Comparison of ENCODE assay signal across 10 mouse cellular contexts in genomic region chr11:83445001-83445400, GRCm38 (mm10). TPM values are rescaled to one million over a fixed set of nuclear protein-coding genes. Genes with fewer than 3 reads are reported as not detected.
A peak's percentile ranks its signal among the peaks of the same experiment; 100 is the strongest.
DNase-seq lines count a peak whose midpoint lies in the region; ATAC-seq and TF ChIP-seq lines count a peak whose summit lies in the region.
"Had no signal": no experiment of that assay in that cellular context is flagged by ENCODE, and none has a peak within 500 bp of the region (broad histone marks: within the 10 kb centered on the region; RNA-seq: fewer than 3 reads in every experiment).

No protein-coding gene starts in this region.

- peaks cover 28% of the 10 kb centered on the region for H3K27me3 ChIP-seq in intestine, embryonic 16.5 days (replicated peaks; ENCODE audit: control insufficient read depth, insufficient read depth, low read length)
- H3K27me3 ChIP-seq in neural tube, embryonic 12.5 days (replicated peaks): peaks cover 64% of the 10 kb centered on the region

- 0 out of 2 replicates have a peak overlapping the region, but pooled peaks have one; percentile 9 for H3K4me3 ChIP-seq in left cerebral cortex, adult 2 months
- H3K4me3 ChIP-seq in intestine, embryonic 16.5 days (ENCODE audit: low read length): peak overlapping the region; percentile 23
- peak overlapping the region; percentile 10; the same call in 1 of the 2 replicates for H3K4me3 ChIP-seq in neural tube, embryonic 12.5 days

- no peak; the same call in 1 of the 2 replicates for TF ChIP-seq CTCF in left cerebral cortex, adult 2 months (IDR thresholded peaks at IDR 0.05)

- no peaks in the 10 kb centered on the region for H3K9me3 ChIP-seq in intestine, embryonic 16.5 days (ENCODE audit: control insufficient read depth, low read length)
- no peaks in the 10 kb centered on the region for H3K9me3 ChIP-seq in neural tube, embryonic 12.5 days

- peak overlapping the region; percentile 45 for H3K4me2 ChIP-seq in intestine, embryonic 16.5 days (ENCODE audit: low read depth, low read length)
- peak overlapping the region; percentile 44; the same call in 1 of the 2 replicates for H3K4me2 ChIP-seq in neural tube, embryonic 12.5 days (replicated peaks)

- H3K4me1 ChIP-seq in intestine, embryonic 16.5 days (ENCODE audit: control insufficient read depth, insufficient read depth, low read length): peaks cover 29% of the 10 kb centered on the region
- H3K4me1 ChIP-seq in neural tube, embryonic 12.5 days: peaks cover 17% of the 10 kb centered on the region

- 25% methylated on average over 19 of the region's 19 CpGs for WGBS in intestine, embryonic 16.5 days
- 27% methylated on average over 19 of the region's 19 CpGs for WGBS in neural tube, embryonic 12.5 days

- 0 out of 2 replicates have a peak overlapping the region, but pooled peaks have one; percentile 3 for H3K9ac ChIP-seq in intestine, embryonic 16.5 days (ENCODE audit: low read depth, low read length)
- H3K9ac ChIP-seq in neural tube, embryonic 12.5 days: no peak overlapping the region

- 0 out of 2 replicates have a peak, but pooled peaks have one; percentile 16 for ATAC-seq in common myeloid progenitor, adult 5-6 weeks (replicated peaks; ENCODE audit: low read depth, poor library complexity, severe bottlenecking)
- ATAC-seq in intestine, embryonic 16.5 days: no peak
- ATAC-seq in neural tube, embryonic 12.5 days (ENCODE audit: low FRiP score, low read depth): no peak

- no peaks in the 10 kb centered on the region for H3K36me3 ChIP-seq in intestine, embryonic 16.5 days (ENCODE audit: control insufficient read depth, insufficient read depth, low read length)
- no peaks in the 10 kb centered on the region for H3K36me3 ChIP-seq in neural tube, embryonic 12.5 days

- no peak overlapping the region for H3K27ac ChIP-seq in left cerebral cortex, adult 2 months
- H3K27ac ChIP-seq in intestine, embryonic 16.5 days (ENCODE audit: low read length): no peak overlapping the region
- no peak overlapping the region for H3K27ac ChIP-seq in neural tube, embryonic 12.5 days

- DNase-seq in left cerebral cortex, adult 2 months (ENCODE audit: extremely low spot score in 1 of 2, low spot score in 2 of 2): no peak
- DNase-seq in left cerebral cortex, postnatal 10 days (ENCODE audit: extremely low spot score in 1 of 2, low spot score in 2 of 2): no peak
- no peak for DNase-seq in spleen, adult 12 weeks (ENCODE audit: low spot score)
- DNase-seq in right cerebral cortex, postnatal 36 days (ENCODE audit: low spot score in 2 of 2): no peak
- no peak for DNase-seq in frontal cortex, postnatal 36 days (ENCODE audit: low spot score in 2 of 2)
- DNase-seq: gastrocnemius, postnatal 36 days; thymus, postnatal 36 days had no signal

- intact Hi-C loops in left cerebral cortex, adult 2 months (cut with DNase I): loop anchor here (10.0 kb wide), 1 partner anchor 190 kb away; no protein-coding TSS in a partner anchor
- intact Hi-C loops in left cerebral cortex, postnatal 10 days (cut with DNase I): no loop called here

RNA-seq across cellular contexts. Expression of gene 1700020L24Rik, which starts 7.5 kb away (rescaled TPM):
- not detected for total RNA-seq in left cerebral cortex, adult 2 months (2021)
- not detected for total RNA-seq in left cerebral cortex, postnatal 10 days (2021)
- 4.6 and 9.0 TPM in 2 replicates for total RNA-seq in common myeloid progenitor, adult 5-6 weeks (2017)
- 0.97 and 1.5 TPM in 2 replicates for polyA plus RNA-seq in intestine, embryonic 16.5 days (2015; fragmentation: Nextera tagmentation; extraction: Ambion mirVana)
- 0.38 and 0.76 TPM in 2 replicates for polyA plus RNA-seq in neural tube, embryonic 12.5 days (2016; fragmentation: Nextera tagmentation; extraction: Ambion mirVana)
- total RNA-seq: gastrocnemius, postnatal 36 days had no signal

RNA-seq across cellular contexts. Expression of gene Gas2l2, which starts 15.7 kb away (rescaled TPM):
- not detected for total RNA-seq in left cerebral cortex, adult 2 months (2021)
- total RNA-seq in left cerebral cortex, postnatal 10 days (2021): under 1 TPM in 1 of 2 experiments, not detected in 1; 0.18 TPM
- not detected in 2 replicates for total RNA-seq in common myeloid progenitor, adult 5-6 weeks (2017)
- polyA plus RNA-seq in intestine, embryonic 16.5 days (2015; fragmentation: Nextera tagmentation; extraction: Ambion mirVana): 0.06 and 0.13 TPM in 2 replicates
- 0.20 TPM in 1 of 2 replicates, not detected in the other for polyA plus RNA-seq in neural tube, embryonic 12.5 days (2016; fragmentation: Nextera tagmentation; extraction: Ambion mirVana)
- total RNA-seq: gastrocnemius, postnatal 36 days had no signal

RNA-seq across cellular contexts. Expression of gene Mmp28, which starts 17.9 kb away (rescaled TPM):
- 1 to 10 TPM; 3.8 to 3.9 TPM for total RNA-seq in left cerebral cortex, adult 2 months (2021)
- total RNA-seq in left cerebral cortex, postnatal 10 days (2021): 1 to 10 TPM; 3.4 to 4.0 TPM
- 0.37 and 0.92 TPM in 2 replicates for total RNA-seq in common myeloid progenitor, adult 5-6 weeks (2017)
- 1.3 and 2.0 TPM in 2 replicates for polyA plus RNA-seq in intestine, embryonic 16.5 days (2015; fragmentation: Nextera tagmentation; extraction: Ambion mirVana)
- polyA plus RNA-seq in neural tube, embryonic 12.5 days (2016; fragmentation: Nextera tagmentation; extraction: Ambion mirVana): 2.4 and 2.7 TPM in 2 replicates

RNA-seq across cellular contexts. Expression of gene Taf15, which starts 27.9 kb away (rescaled TPM):
- 10 to 100 TPM; 71.9 to 74.1 TPM for total RNA-seq in left cerebral cortex, adult 2 months (2021)
- total RNA-seq in left cerebral cortex, postnatal 10 days (2021): 10 to 100 TPM; 68.8 to 71.9 TPM
- 41.6 and 73.3 TPM in 2 replicates for total RNA-seq in common myeloid progenitor, adult 5-6 weeks (2017)
- 8.3 and 10.0 TPM in 2 replicates for polyA plus RNA-seq in intestine, embryonic 16.5 days (2015; fragmentation: Nextera tagmentation; extraction: Ambion mirVana)
- polyA plus RNA-seq in neural tube, embryonic 12.5 days (2016; fragmentation: Nextera tagmentation; extraction: Ambion mirVana): 9.9 and 13.6 TPM in 2 replicates

RNA-seq across cellular contexts. Expression of gene Rasl10b, which starts 36.1 kb away (rescaled TPM):
- total RNA-seq in left cerebral cortex, adult 2 months (2021): 100 to 1,000 TPM; 237 to 267 TPM
- 100 to 1,000 TPM; 191 to 201 TPM for total RNA-seq in left cerebral cortex, postnatal 10 days (2021)
- total RNA-seq in common myeloid progenitor, adult 5-6 weeks (2017): not detected in 2 replicates
- polyA plus RNA-seq in intestine, embryonic 16.5 days (2015; fragmentation: Nextera tagmentation; extraction: Ambion mirVana): 0.39 and 0.50 TPM in 2 replicates
- 24.2 and 26.5 TPM in 2 replicates for polyA plus RNA-seq in neural tube, embryonic 12.5 days (2016; fragmentation: Nextera tagmentation; extraction: Ambion mirVana)
